Mouse (Mus musculus): ENCODE data around the gene Urm1.
"Not testable (repeated sequence)": the region's sequence is repeated elsewhere in the genome, so short reads cannot be mapped to it uniquely, and the experiment has no call there.

GRCm38 (mm10) chr2:29886659-29887292 is 66.9 kb downstream of the Urm1 start:
- not testable (repeated sequence) for TF ChIP-seq CTCF (IDR thresholded peaks at IDR 0.05; ENCODE audit: borderline replicate concordance, control insufficient read depth, extremely low read depth, insufficient read depth, low read length, poor library complexity); POLR2A (IDR thresholded peaks at IDR 0.05; ENCODE audit: control insufficient read depth, extremely low read depth, insufficient read depth, low read length, poor library complexity)
